Mouse (Mus musculus) left cerebral cortex, adult 2 months (tissue): Measurements from ENCODE around the gene Cep78. TPM values are rescaled to one million over a fixed set of nuclear protein-coding genes. Genes with fewer than 3 reads are reported as not detected.

Source experiments
- DNase-seq, 2 experiments: peaks; one replicate each; pipeline ENCODE4 v3.0.0; 2021 to 2022; ENCODE audit warnings: low spot score in 2 of 2, mixed read lengths in 1 of 2; ENCODE audit errors: extremely low spot score in 1 of 2
- H3K27ac ChIP-seq: fragments of 200-600 bp; 2 replicates; pipeline ENCODE4 v1.8.1; 2022
- H3K4me3 ChIP-seq: fragments of 200-600 bp; 2 replicates; pipeline ENCODE4 v1.8.1; 2022
- CTCF ChIP-seq: fragments of 200-600 bp; IDR thresholded peaks from 2 replicates; pipeline ENCODE4 v1.8.1; 2022; ENCODE audit warnings: antibody characterized with exemption, mild to moderate bottlenecking, moderate library complexity
- intact Hi-C: fragments of 180-260 bp; cut with DNase I; formaldehyde crosslinking; loops from one replicate; pipeline ENCODE4 v1.15.1; 2025
- long read RNA-seq, 2 experiments: library from polyadenylated mRNA; stranded (forward); transcript quantifications; one replicate each; pipeline ENCODE4 v2.0.0; 2021; ENCODE audit warnings: borderline mapping rate in 2 of 2
- total RNA-seq, 2 experiments: library from RNA; stranded (reverse); gene quantifications; 2 replicates each; pipeline ENCODE4 v1.2.3; 2021

Cep78 gene
- 1 to 10 TPM; 8.9 to 9.3 TPM for total RNA-seq
- long read RNA-seq, experiment 1, transcript Cep78-201 (15 exons, 2,548 nt), result major isoform, 5 of 15 reads
- long read RNA-seq, experiment 1, partial matches to known transcripts, result 2 of 15 reads
- long read RNA-seq, experiment 1, other reads (novel, unspliced or antisense), result 7 of 15 reads
- long read RNA-seq, experiment 2, partial matches to known transcripts, result 1 of 7 reads
- long read RNA-seq, experiment 2, other reads (novel, unspliced or antisense), result 3 of 7 reads

- DNase-seq, result peak; percentile 94 to 95
- intact Hi-C loops, result loop anchor here (5.0 kb wide), 1 partner anchor 2002 kb away; no protein-coding TSS in a partner anchor
- Histone ChIP-seq H3K27ac (peak within 1 kb of the TSS; percentile 86), H3K4me3 (peak within 1 kb of the TSS; percentile 81)
- peak; percentile 14 for TF ChIP-seq CTCF
These were observed at the start of gene Cep78 for GRCm38 (mm10) chr19:15984449-15985171. Gene Cep78 (minus strand): TSS chr19:15984989.

- Histone ChIP-seq H3K4me3 (no peak overlapping the region), H3K27ac (no peak overlapping the region)
- intact Hi-C loops, result no loop called here
- DNase-seq, result no peak
- TF ChIP-seq CTCF, result no peak
These were observed 46.5 kb upstream of the Cep78 start for GRCm38 (mm10) chr19:16031276-16031675.

- intact Hi-C loops, result loop anchor here (2.0 kb wide), 1 partner anchor 35 kb away; no protein-coding TSS in a partner anchor
- peak overlapping the region; percentile 37 for H3K4me3 ChIP-seq
- peak overlapping the region; percentile 70 for H3K27ac ChIP-seq
- peak; percentile 19 to 29 for DNase-seq
- peak; percentile 48 for TF ChIP-seq CTCF
These were observed 44.5 kb upstream of the Cep78 start for GRCm38 (mm10) chr19:16029253-16029771.

- Histone ChIP-seq H3K4me3 (peak overlapping the region; percentile 37), H3K27ac (peak overlapping the region; percentile 70)
- intact Hi-C loops, result loop anchor here (2.0 kb wide), 1 partner anchor 36 kb away; no protein-coding TSS in a partner anchor
- no peak for TF ChIP-seq CTCF
- no peak for DNase-seq
These were observed 44.0 kb upstream of the Cep78 start for GRCm38 (mm10) chr19:16028746-16029252.

- DNase-seq, result no peak
- intact Hi-C loops, result loop anchor here (2.0 kb wide), 1 partner anchor 37 kb away; no protein-coding TSS in a partner anchor
- Histone ChIP-seq H3K4me3 (no peak overlapping the region), H3K27ac (no peak overlapping the region)
- no peak for TF ChIP-seq CTCF
These were observed 43.3 kb upstream of the Cep78 start for GRCm38 (mm10) chr19:16027876-16028670.

GRCm38 (mm10) chr19:16026276-16026675 is 41.5 kb upstream of the Cep78 start:
- no peak overlapping the region for H3K4me3 ChIP-seq
- TF ChIP-seq CTCF, result no peak
- DNase-seq, result no peak
- intact Hi-C loops, result no loop called here
- no peak overlapping the region for H3K27ac ChIP-seq

- TF ChIP-seq CTCF, result no peak
- no peak for DNase-seq
- H3K4me3 ChIP-seq, result no peak overlapping the region
- intact Hi-C loops, result no loop called here
- no peak overlapping the region for H3K27ac ChIP-seq
These were observed 37.4 kb upstream of the Cep78 start for GRCm38 (mm10) chr19:16022178-16022577.

GRCm38 (mm10) chr19:16016171-16016570 is 31.4 kb upstream of the Cep78 start:
- no peak for DNase-seq
- Histone ChIP-seq H3K27ac (no peak overlapping the region), H3K4me3 (no peak overlapping the region)
- TF ChIP-seq CTCF, result no peak
- intact Hi-C loops, result no loop called here

GRCm38 (mm10) chr19:16015191-16015968 is 30.6 kb upstream of the Cep78 start:
- Histone ChIP-seq H3K27ac (no peak overlapping the region), H3K4me3 (no peak overlapping the region)
- TF ChIP-seq CTCF, result no peak
- DNase-seq, result no peak
- intact Hi-C loops, result no loop called here

GRCm38 (mm10) chr19:16009746-16010337 is 25.1 kb upstream of the Cep78 start:
- no peak for DNase-seq
- intact Hi-C loops, result no loop called here
- Histone ChIP-seq H3K4me3 (no peak overlapping the region), H3K27ac (no peak overlapping the region)
- TF ChIP-seq CTCF, result no peak

- intact Hi-C loops, result no loop called here
- no peak for TF ChIP-seq CTCF
- H3K4me3 ChIP-seq, result no peak overlapping the region
- no peak for DNase-seq
- H3K27ac ChIP-seq, result no peak overlapping the region
These were observed 24.3 kb upstream of the Cep78 start for GRCm38 (mm10) chr19:16009111-16009510.
